Mouse (Mus musculus): ENCODE results near the gene Olfr796.

Olfr796 gene

GRCm38 (mm10) chr10:129612470-129612869, at the start of gene Olfr796:
Gene Olfr796 (minus strand): TSS chr10:129612570.
- in situ Hi-C loops (cut with MboI), result no loop called here

- in situ Hi-C loops (cut with MboI), result no loop called here
Measured at GRCm38 (mm10) chr10:129657394-129657793, 45.0 kb upstream of the Olfr796 start, which contains the start of gene Olfr800. Gene Olfr800 (plus strand): TSS chr10:129657694.

- in situ Hi-C loops (cut with MboI), result no loop called here
Measured at GRCm38 (mm10) chr10:129651763-129652162, 39.4 kb upstream of the Olfr796 start.

GRCm38 (mm10) chr10:129637184-129637583, 24.8 kb upstream of the Olfr796 start, which contains the start of gene Olfr799:
Gene Olfr799 (plus strand): TSS chr10:129637484.
- in situ Hi-C loops (cut with MboI), result no loop called here

GRCm38 (mm10) chr10:129627834-129628233, 15.5 kb upstream of the Olfr796 start, which contains the start of gene Olfr798:
Gene Olfr798 (minus strand): TSS chr10:129627934.
- in situ Hi-C loops (cut with MboI), result no loop called here

- in situ Hi-C loops (cut with MboI), result no loop called here
Measured at GRCm38 (mm10) chr10:129623251-129623650, 10.9 kb upstream of the Olfr796 start.

GRCm38 (mm10) chr10:129621724-129622123, 9.4 kb upstream of the Olfr796 start:
- in situ Hi-C loops (cut with MboI), result no loop called here

- in situ Hi-C loops (cut with MboI), result no loop called here
Measured at GRCm38 (mm10) chr10:129577066-129577465, 35.3 kb downstream of the Olfr796 start.

GRCm38 (mm10) chr10:129567355-129567754, 45.0 kb downstream of the Olfr796 start, which contains the start of gene Olfr794:
Gene Olfr794 (plus strand): TSS chr10:129567655.
- in situ Hi-C loops (cut with MboI), result no loop called here

Measured in mature B cell (primary cell).